Mouse (Mus musculus) midbrain, embryonic 10.5 days (tissue): ENCODE data around the gene Ecpas. TPM values are rescaled to one million over a fixed set of nuclear protein-coding genes. Genes with fewer than 3 reads are reported as not detected.

Experiments used
- DNase-seq: peaks from one replicate; pipeline ENCODE4 v3.0.0-alpha.2; 2017; ENCODE audit warnings: low spot score
- H3K27ac ChIP-seq: fragments of 300-500 bp; sonication (generic); replicated peaks from 2 replicates; pipeline ENCODE4 v1.5.1; 2016; ENCODE audit warnings: mild to moderate bottlenecking
- H3K27me3 ChIP-seq: fragments of 300-500 bp; sonication (generic); 2 replicates; pipeline ENCODE4 v1.6.1; 2016; ENCODE audit warnings: low read depth, mild to moderate bottlenecking; ENCODE audit not compliant: poor library complexity, severe bottlenecking
- H3K36me3 ChIP-seq: fragments of 300-500 bp; sonication (generic); 2 replicates; pipeline ENCODE4 v1.6.1; 2016; ENCODE audit warnings: mild to moderate bottlenecking, moderate library complexity
- H3K4me1 ChIP-seq: fragments of 300-500 bp; sonication (generic); 2 replicates; pipeline ENCODE4 v1.6.1; 2016
- H3K4me3 ChIP-seq: fragments of 300-500 bp; sonication (generic); 2 replicates; pipeline ENCODE4 v1.5.1; 2016; ENCODE audit warnings: mild to moderate bottlenecking, moderate library complexity
- H3K9me3 ChIP-seq: fragments of 300-500 bp; sonication (generic); replicated peaks from 2 replicates; pipeline ENCODE4 v1.6.1; 2016; ENCODE audit warnings: mild to moderate bottlenecking
- WGBS: fragments of 180-500 bp; shearing (Covaris S2); methylation state at CpG from one replicate; pipeline ENCODE4 v1.1.7; 2016; 5-methylcytosine and 5-hydroxymethylcytosine counted together
- polyA plus RNA-seq: library from polyadenylated mRNA; unstranded; fragments of >200 nt; fragmentation: Nextera tagmentation; extraction: Ambion mirVana; gene quantifications from 2 replicates; pipeline ENCODE4 v1.2.1, GENCODE M21; 2016

The Ecpas gene
- polyA plus RNA-seq, 1 experiment from 2014 or later, result 30.4 TPM

- 84% methylated on average over 6 of the region's 6 CpGs for whole genome bisulfite sequencing
Measured at GRCm38 (mm10) chr4:58932541-58932940, 20.0 kb upstream of the Ecpas start.

GRCm38 (mm10) chr4:58927661-58928060 lies 15.1 kb upstream of the Ecpas start:
- no peak for DNase-seq
- WGBS, result 63% methylated on average over 3 of the region's 3 CpGs
- Histone ChIP-seq H3K27me3 (no peaks in the 10 kb centered on the region), H3K9me3 (peaks cover 4% of the 10 kb centered on the region; the same call in 1 of the 2 replicates), H3K27ac (no peak overlapping the region), H3K4me3 (no peak overlapping the region), H3K36me3 (no peaks in the 10 kb centered on the region), H3K4me1 (no peaks in the 10 kb centered on the region)

More at GRCm38 (mm10) chr4:58932541-58932940, 20.0 kb upstream of the Ecpas start:
- H3K27me3 ChIP-seq, result no peaks in the 10 kb centered on the region
- H3K4me1 ChIP-seq, result peaks cover 8% of the 10 kb centered on the region
- H3K9me3 ChIP-seq, result no peaks in the 10 kb centered on the region
- H3K4me3 ChIP-seq, result no peak overlapping the region
- no peaks in the 10 kb centered on the region for H3K36me3 ChIP-seq
- DNase-seq, result no peak
- H3K27ac ChIP-seq, result no peak overlapping the region

DNA sequence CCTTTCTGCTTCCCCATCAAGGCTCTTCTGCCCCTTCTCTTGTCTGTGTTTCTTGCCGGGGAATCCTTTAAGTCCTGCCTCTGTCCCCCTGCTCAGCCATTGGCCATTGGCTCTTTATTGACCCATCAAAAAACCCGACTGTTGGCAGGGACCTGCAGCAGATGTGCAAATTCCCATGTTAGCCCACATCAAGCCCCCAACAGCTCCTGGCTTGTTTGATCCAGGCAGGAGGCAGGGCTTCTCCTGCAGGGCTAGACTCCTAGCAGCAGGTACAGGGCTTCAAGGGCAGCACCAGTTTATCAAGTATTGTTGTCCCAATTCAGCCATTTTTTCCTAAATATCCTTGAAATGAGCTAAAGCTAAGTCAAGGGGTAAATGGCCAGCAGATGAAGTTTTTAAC lies 13.6 kb upstream of the Ecpas start:
- H3K4me3 ChIP-seq, result no peak overlapping the region
- no peak overlapping the region for H3K27ac ChIP-seq
- H3K27me3 ChIP-seq, result no peaks in the 10 kb centered on the region
- no peaks in the 10 kb centered on the region for H3K36me3 ChIP-seq
- DNase-seq, result no peak
- no peaks in the 10 kb centered on the region for H3K4me1 ChIP-seq
- H3K9me3 ChIP-seq, result peaks cover 4% of the 10 kb centered on the region; the same call in 1 of the 2 replicates
- 51% methylated on average over 2 of the region's 2 CpGs for WGBS

GRCm38 (mm10) chr4:58925664-58926063 lies 13.1 kb upstream of the Ecpas start:
- Histone ChIP-seq H3K27ac (no peak overlapping the region), H3K36me3 (no peaks in the 10 kb centered on the region), H3K4me3 (no peak overlapping the region), H3K9me3 (peaks cover 4% of the 10 kb centered on the region; the same call in 1 of the 2 replicates), H3K27me3 (no peaks in the 10 kb centered on the region), H3K4me1 (no peaks in the 10 kb centered on the region)
- 49% methylated on average over 5 of the region's 5 CpGs for WGBS
- no peak for DNase-seq

DNA sequence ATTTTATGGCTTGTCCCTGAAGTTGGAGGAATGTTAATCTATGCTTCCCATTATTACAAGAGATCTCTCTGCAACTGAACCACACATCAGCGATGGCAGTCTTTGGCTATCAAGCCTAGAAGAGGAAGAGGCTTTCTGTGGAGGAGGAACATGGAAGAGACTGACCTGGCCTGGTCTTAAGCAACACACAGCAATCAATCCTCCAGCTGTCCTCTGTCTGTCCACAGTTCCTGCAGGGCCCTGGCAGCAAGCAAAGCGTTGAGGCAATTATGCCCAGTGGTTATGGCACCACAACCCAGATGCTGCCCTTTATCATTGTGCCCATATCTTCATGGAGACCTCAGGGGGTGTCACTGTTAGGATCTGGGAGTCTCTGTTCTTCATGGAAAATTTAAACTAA lies 11.4 kb upstream of the Ecpas start:
- H3K4me1 ChIP-seq, result no peaks in the 10 kb centered on the region
- H3K36me3 ChIP-seq, result no peaks in the 10 kb centered on the region
- no peak overlapping the region for H3K27ac ChIP-seq
- peaks cover 4% of the 10 kb centered on the region; the same call in 1 of the 2 replicates for H3K9me3 ChIP-seq
- H3K27me3 ChIP-seq, result no peaks in the 10 kb centered on the region
- 85% methylated on average over 2 of the region's 2 CpGs for WGBS
- H3K4me3 ChIP-seq, result no peak overlapping the region
- no peak for DNase-seq

- 81% methylated on average over 8 of the region's 8 CpGs for WGBS
- peaks cover 15% of the 10 kb centered on the region for H3K27me3 ChIP-seq
- H3K36me3 ChIP-seq, result no peaks in the 10 kb centered on the region
- no peaks in the 10 kb centered on the region for H3K9me3 ChIP-seq
- H3K4me3 ChIP-seq, result no peak overlapping the region
- H3K27ac ChIP-seq, result no peak overlapping the region
- H3K4me1 ChIP-seq, result peaks cover 16% of the 10 kb centered on the region
- DNase-seq, result no peak
Measured at GRCm38 (mm10) chr4:58915081-58915826, 2.7 kb upstream of the Ecpas start.

- Histone ChIP-seq H3K36me3 (no peaks in the 10 kb centered on the region), H3K4me1 (peaks cover 19% of the 10 kb centered on the region), H3K9me3 (no peaks in the 10 kb centered on the region), H3K4me3 (peak overlapping the region; percentile 95), H3K27ac (peak overlapping the region; percentile 99; the same call in 1 of the 2 replicates), H3K27me3 (peaks cover 15% of the 10 kb centered on the region)
- WGBS, result 50% methylated on average over 3 of the region's 3 CpGs
- DNase-seq, result no peak
Measured at GRCm38 (mm10) chr4:58913336-58914026, 932 bp upstream of the Ecpas start.

DNA sequence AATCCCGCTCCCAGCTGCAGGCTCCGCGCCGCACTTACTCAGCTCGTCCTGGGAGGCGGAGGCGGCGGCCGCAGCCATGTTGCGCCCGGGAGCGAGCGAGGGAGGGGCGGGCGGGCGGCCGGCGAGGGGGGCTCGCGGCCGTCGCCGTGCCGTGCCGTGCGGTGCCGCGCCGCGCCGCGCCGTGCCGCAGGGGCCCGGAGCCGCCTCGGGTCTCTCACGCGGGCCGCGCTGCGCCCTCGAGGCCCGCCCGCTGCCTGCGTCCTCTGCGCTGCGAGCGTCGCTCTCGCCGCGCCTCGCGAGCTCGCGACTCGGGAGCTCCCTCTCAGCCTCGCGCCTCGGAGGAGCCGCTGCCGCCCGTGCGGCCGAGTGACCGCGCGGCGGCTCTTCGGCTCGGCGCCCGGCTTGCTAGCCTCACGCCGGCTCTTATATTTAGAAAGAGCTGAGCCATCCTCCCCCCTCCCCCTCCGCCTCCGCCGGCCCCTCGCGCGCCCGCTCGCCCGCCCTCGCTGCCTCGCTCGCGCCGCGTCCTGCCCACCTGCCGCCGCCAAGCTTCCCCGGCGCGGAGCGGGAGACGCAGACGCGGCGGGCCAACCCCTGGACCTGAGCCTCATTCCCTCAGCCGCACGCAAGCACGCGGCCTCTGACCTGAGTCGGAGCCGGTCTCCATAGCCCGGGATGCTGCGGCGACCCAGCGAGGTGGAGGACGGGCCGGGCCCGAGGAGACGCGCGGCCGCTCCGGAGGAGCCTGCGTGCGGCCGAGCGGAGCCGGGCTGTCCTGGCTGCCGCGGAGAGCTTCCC lies 519 bp downstream of the Ecpas start:
- no peaks in the 10 kb centered on the region for H3K9me3 ChIP-seq
- H3K4me1 ChIP-seq, result peaks cover 19% of the 10 kb centered on the region
- peak overlapping the region; percentile 95 for H3K4me3 ChIP-seq
- H3K27me3 ChIP-seq, result peaks cover 15% of the 10 kb centered on the region
- peak overlapping the region; percentile 99 for H3K27ac ChIP-seq
- H3K36me3 ChIP-seq, result no peaks in the 10 kb centered on the region
- peak; percentile 86 for DNase-seq
- WGBS, result under 1% methylated on average over 124 of the region's 126 CpGs

DNA sequence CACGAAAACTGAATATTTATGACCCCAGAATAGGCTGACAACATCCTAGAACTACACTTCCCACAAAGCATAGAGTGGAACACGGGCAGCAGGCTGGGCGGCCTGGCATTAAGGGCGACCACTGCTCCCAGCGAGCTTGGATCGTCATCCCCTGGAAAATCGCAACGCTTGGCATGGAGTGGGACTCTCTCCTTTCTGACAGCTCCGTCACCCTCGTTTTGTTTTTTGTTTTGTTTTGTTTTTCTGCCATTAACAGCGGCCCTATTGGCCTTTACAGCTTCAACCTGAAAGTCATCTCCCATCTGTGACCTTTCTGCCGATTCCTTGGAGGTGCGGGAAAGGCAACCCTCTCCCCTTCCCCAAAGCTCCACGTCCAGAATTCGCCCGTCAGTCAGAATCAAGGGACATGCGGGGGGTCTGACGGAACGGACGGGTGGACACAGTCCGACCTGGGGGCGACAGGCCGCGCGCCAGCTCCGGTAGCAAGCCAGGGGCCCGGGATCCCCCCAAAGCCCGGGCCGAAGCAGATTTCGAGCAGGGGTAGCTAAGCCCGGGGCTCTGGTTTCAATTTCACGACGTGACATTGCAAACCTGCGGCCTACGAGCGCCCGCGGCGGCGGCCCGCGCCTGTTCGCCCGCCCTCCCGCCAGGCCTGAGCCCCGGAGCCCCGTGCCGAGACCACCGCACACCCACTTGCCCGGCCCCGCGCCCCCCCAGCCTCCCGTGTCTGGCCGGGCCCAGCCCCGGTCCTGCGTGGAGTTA lies 1.3 kb downstream of the Ecpas start:
- Histone ChIP-seq H3K4me1 (peaks cover 19% of the 10 kb centered on the region), H3K9me3 (no peaks in the 10 kb centered on the region), H3K4me3 (peak overlapping the region; percentile 95), H3K27ac (peak overlapping the region; percentile 99), H3K27me3 (peaks cover 15% of the 10 kb centered on the region), H3K36me3 (no peaks in the 10 kb centered on the region)
- under 1% methylated on average over 56 of the region's 56 CpGs for WGBS
- peak; percentile 78 for DNase-seq

- Histone ChIP-seq H3K9me3 (no peaks in the 10 kb centered on the region), H3K36me3 (no peaks in the 10 kb centered on the region), H3K27ac (no peak overlapping the region), H3K4me1 (peaks cover 19% of the 10 kb centered on the region), H3K4me3 (peak overlapping the region; percentile 95), H3K27me3 (peaks cover 15% of the 10 kb centered on the region)
- 39% methylated on average over 16 of the region's 16 CpGs for WGBS
- no peak for DNase-seq
Measured at GRCm38 (mm10) chr4:58910175-58911068, 2.1 kb downstream of the Ecpas start.

- H3K4me3 ChIP-seq, result no peak overlapping the region
- no peaks in the 10 kb centered on the region for H3K36me3 ChIP-seq
- DNase-seq, result no peak
- WGBS, result 93% methylated on average over 1 of the region's 1 CpGs
- H3K27ac ChIP-seq, result no peak overlapping the region
- no peaks in the 10 kb centered on the region for H3K27me3 ChIP-seq
- peaks cover 11% of the 10 kb centered on the region for H3K4me1 ChIP-seq
- H3K9me3 ChIP-seq, result no peaks in the 10 kb centered on the region
Measured at GRCm38 (mm10) chr4:58907453-58907852, 5.1 kb downstream of the Ecpas start.
